Mouse (Mus musculus): ENCODE results near the gene Pdzd2. TPM values are rescaled to one million over a fixed set of nuclear protein-coding genes. Genes with fewer than 3 reads are reported as not detected.

Pdzd2 gene
- polyA plus RNA-seq, 1 experiment from 2014 or later, result 19.1 TPM

DNA sequence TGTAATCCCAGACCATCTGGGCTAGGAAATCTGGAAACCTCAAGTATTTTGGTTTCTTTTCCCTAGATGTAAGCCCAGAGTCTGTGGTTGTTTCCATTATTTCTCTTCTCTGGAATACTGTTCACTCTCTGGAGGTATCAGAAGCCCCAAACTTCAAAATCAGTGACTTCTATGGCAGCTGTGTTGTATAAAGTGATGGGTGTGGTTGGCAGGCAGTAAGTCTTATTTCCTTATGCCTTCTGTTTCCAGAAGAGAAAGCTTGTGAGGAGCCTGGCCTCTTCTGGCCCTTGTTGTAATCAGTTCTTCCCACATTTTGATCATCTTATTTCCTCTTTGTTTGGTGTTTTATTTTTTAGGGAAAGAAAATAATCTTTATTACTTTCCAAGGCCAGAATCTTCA lies 408.8 kb downstream of the Pdzd2 start:
- H3K9ac ChIP-seq (ENCODE audit: low read depth, low read length), result no peak overlapping the region
- no peak overlapping the region for H3K4me2 ChIP-seq (ENCODE audit: low read length)
- H3K27ac ChIP-seq, result no peak overlapping the region
- DNase-seq (ENCODE audit: low spot score), result no peak
- ATAC-seq (replicated peaks; ENCODE audit: low FRiP score, low read depth), result no peak
- TF ChIP-seq CTCF (IDR thresholded peaks at IDR 0.05; ENCODE audit: low read depth), result no peak
- H3K36me3 ChIP-seq (ENCODE audit: insufficient read depth, low read length), result no peaks in the 10 kb centered on the region
- no peaks in the 10 kb centered on the region for H3K9me3 ChIP-seq (replicated peaks; ENCODE audit: low read length)
- H3K4me3 ChIP-seq (replicated peaks; ENCODE audit: low read depth, low read length), result no peak overlapping the region
- no peaks in the 10 kb centered on the region for H3K27me3 ChIP-seq (ENCODE audit: insufficient read depth, low read length)
- H3K4me1 ChIP-seq (replicated peaks; ENCODE audit: insufficient read depth, low read length), result 0 out of 2 replicates have a peak, but pooled peaks cover 4% of the 10 kb centered on the region

DNA sequence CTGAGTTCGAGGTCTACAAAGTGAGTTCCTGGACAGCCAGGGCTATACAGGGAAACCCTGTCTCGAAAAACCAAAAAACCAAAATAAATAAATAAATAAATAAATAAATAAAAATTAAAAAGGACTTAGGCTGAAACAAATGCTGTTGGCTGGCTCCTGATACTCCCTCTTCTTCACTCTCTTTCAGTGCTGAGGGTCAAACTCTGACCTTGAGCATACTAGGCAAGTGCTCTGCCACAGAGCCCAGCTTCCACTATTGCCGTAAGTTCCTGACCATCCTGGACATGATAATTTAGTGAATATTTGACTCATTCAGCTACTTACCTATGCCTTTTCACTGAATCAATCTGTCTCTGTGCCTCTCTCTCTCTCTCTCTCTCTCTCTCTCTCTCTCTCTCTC lies 409.3 kb downstream of the Pdzd2 start:
- Histone ChIP-seq H3K9ac (ENCODE audit: low read depth, low read length) (no peak overlapping the region), H3K27me3 (ENCODE audit: insufficient read depth, low read length) (no peaks in the 10 kb centered on the region), H3K4me2 (ENCODE audit: low read length) (no peak overlapping the region), H3K4me3 (replicated peaks; ENCODE audit: low read depth, low read length) (no peak overlapping the region), H3K9me3 (replicated peaks; ENCODE audit: low read length) (no peaks in the 10 kb centered on the region), H3K27ac (no peak overlapping the region), H3K4me1 (replicated peaks; ENCODE audit: insufficient read depth, low read length) (0 out of 2 replicates have a peak, but pooled peaks cover 4% of the 10 kb centered on the region), H3K36me3 (ENCODE audit: insufficient read depth, low read length) (no peaks in the 10 kb centered on the region)
- 83% methylated on average over 3 of the region's 3 CpGs for WGBS
- no peak for TF ChIP-seq CTCF (IDR thresholded peaks at IDR 0.05; ENCODE audit: low read depth)
- ATAC-seq (replicated peaks; ENCODE audit: low FRiP score, low read depth), result no peak
- no peak for DNase-seq (ENCODE audit: low spot score)

DNA sequence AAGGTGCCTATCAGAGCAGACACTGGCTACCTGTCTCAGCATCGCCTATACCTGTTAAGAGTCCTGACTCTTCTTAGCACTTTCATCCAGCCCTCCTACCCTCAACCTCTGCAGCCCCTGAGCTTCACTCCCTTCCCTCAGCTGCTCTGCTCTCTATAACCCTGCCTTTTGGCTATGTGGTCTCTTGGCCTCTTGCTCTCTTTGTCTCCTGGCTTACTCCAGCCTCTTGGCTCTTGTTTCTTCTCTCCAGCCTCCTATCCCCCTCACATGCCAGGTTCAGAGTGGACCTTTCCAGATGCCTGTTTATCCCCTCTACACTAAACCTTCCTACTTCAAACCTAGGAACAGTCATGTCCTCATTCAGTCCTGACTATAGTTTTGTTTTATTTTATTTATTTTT lies 415.4 kb downstream of the Pdzd2 start:
- no peak for TF ChIP-seq CTCF (IDR thresholded peaks at IDR 0.05; ENCODE audit: low read depth)
- WGBS, result 80% methylated on average over 1 of the region's 1 CpGs
- DNase-seq (ENCODE audit: low spot score), result no peak

DNA sequence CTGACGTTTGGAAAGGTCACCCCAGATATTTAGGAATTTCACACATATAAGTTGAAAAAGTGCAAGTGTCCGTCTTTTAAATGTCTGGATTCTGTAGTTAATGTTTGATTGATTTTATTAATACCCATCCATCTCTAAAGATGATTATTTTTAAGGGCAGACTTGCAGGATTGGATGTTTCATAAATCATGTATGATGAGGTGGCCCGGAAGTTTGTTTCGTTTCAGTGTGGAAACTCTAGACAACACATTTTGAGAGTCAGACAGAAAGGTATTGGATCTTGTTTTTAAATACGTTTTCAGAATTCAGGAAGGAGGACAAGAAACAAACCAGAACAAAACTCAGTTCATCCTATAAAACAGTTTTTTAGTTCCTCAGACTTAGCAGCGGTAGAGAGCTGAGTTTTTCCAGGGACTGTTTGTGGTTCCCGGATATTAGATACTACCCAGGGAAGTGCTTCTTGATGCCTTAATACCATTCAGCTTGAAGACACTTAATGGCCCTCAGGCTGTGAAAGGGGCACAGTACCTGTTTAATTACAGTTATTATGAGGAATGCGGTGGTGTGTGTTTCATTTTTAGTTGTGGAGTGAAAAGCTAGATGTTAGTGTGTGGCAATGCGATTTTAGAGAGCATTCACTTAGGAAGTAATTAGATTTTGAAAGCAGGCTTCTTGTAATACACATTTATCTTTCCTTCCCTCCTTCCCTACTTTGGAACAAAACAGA lies 416.9 kb downstream of the Pdzd2 start:
- peak; percentile 44 for DNase-seq (ENCODE audit: low spot score)
- H3K4me2 ChIP-seq (ENCODE audit: low read length), result peak overlapping the region; percentile 81
- H3K27ac ChIP-seq, result 0 out of 2 replicates have a peak overlapping the region, but pooled peaks have one; percentile 98
- ATAC-seq (replicated peaks; ENCODE audit: low FRiP score, low read depth), result no peak
- 5% methylated on average over 9 of the region's 9 CpGs for WGBS
- H3K4me3 ChIP-seq (replicated peaks; ENCODE audit: low read depth, low read length), result peak overlapping the region; percentile 100
- no peaks in the 10 kb centered on the region for H3K9me3 ChIP-seq (replicated peaks; ENCODE audit: low read length)
- H3K36me3 ChIP-seq (ENCODE audit: insufficient read depth, low read length), result no peaks in the 10 kb centered on the region
- H3K4me1 ChIP-seq (replicated peaks; ENCODE audit: insufficient read depth, low read length), result peaks cover 7% of the 10 kb centered on the region
- no peak for TF ChIP-seq CTCF (IDR thresholded peaks at IDR 0.05; ENCODE audit: low read depth)
- peak overlapping the region; percentile 99 for H3K9ac ChIP-seq (ENCODE audit: low read depth, low read length)
- no peaks in the 10 kb centered on the region for H3K27me3 ChIP-seq (ENCODE audit: insufficient read depth, low read length)

More for the DNA sequence above, 415.4 kb downstream of the Pdzd2 start:
- Histone ChIP-seq H3K9me3 (replicated peaks; ENCODE audit: low read length) (no peaks in the 10 kb centered on the region), H3K27ac (no peak overlapping the region; the same call in 1 of the 2 replicates), H3K27me3 (ENCODE audit: insufficient read depth, low read length) (no peaks in the 10 kb centered on the region), H3K4me2 (ENCODE audit: low read length) (no peak overlapping the region), H3K9ac (ENCODE audit: low read depth, low read length) (no peak overlapping the region), H3K4me3 (replicated peaks; ENCODE audit: low read depth, low read length) (no peak overlapping the region), H3K4me1 (replicated peaks; ENCODE audit: insufficient read depth, low read length) (peaks cover 7% of the 10 kb centered on the region), H3K36me3 (ENCODE audit: insufficient read depth, low read length) (no peaks in the 10 kb centered on the region)
- no peak for ATAC-seq (replicated peaks; ENCODE audit: low FRiP score, low read depth)

DNA sequence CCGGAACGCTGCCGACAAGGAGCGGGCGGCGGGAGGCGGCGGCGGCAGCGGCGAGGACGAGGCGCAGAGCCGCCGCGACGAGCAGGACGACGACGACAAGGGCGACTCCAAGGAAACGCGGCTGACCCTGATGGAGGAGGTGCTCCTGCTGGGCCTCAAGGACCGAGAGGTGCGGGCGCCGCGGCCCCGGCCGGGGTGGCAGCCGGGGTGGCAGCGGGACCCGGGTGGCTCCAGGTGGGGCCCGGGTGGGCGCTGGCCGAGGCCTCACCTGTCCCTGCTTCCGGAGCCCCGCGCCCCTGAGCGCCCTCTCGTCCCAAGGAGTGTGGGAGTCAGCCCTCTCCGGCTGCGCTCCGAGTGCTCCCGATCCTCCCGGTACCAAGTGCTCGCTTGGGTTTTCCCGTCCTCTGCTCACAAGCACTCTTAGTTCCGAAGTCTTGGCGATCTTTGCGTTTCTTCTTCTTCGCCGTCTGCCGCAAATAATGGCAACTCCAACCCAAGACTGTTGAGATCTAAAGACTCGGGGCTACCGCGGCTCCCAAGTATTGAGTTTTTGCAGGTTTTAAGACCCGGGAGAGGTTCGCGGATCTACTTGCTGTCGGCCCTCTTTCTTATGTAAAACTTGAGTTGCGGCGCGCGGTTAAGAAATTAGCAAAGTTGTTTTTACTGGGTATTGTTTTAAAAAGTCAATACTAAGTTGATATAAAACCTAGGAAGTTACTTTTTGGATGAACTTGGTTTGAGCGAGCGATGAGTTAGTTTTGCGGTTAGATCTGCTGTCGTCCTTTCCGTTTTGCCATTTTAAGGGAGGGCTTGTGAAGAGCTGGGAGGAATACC lies 417.7 kb downstream of the Pdzd2 start, which contains the start of gene 1810049J17Rik:
1810049J17Rik (minus strand) TSS at position 112 of the 834 bp plus-strand sequence.
- TF ChIP-seq CTCF (IDR thresholded peaks at IDR 0.05; ENCODE audit: low read depth), result no peak
- Histone ChIP-seq H3K9me3 (replicated peaks; ENCODE audit: low read length) (no peaks in the 10 kb centered on the region), H3K9ac (ENCODE audit: low read depth, low read length) (peak within 1 kb of the TSS; percentile 99), H3K27ac (peak within 1 kb of the TSS; percentile 98), H3K4me3 (replicated peaks; ENCODE audit: low read depth, low read length) (peak within 1 kb of the TSS; percentile 100), H3K4me2 (ENCODE audit: low read length) (peak within 1 kb of the TSS; percentile 81), H3K36me3 (ENCODE audit: insufficient read depth, low read length) (no peaks in the 10 kb centered on the region), H3K4me1 (replicated peaks; ENCODE audit: insufficient read depth, low read length) (peaks cover 7% of the 10 kb centered on the region), H3K27me3 (ENCODE audit: insufficient read depth, low read length) (no peaks in the 10 kb centered on the region)
- peak; percentile 34 for ATAC-seq (replicated peaks; ENCODE audit: low FRiP score, low read depth)
- under 1% methylated on average over 67 of the region's 70 CpGs for WGBS
- DNase-seq (ENCODE audit: low spot score), result peak; percentile 57

DNA sequence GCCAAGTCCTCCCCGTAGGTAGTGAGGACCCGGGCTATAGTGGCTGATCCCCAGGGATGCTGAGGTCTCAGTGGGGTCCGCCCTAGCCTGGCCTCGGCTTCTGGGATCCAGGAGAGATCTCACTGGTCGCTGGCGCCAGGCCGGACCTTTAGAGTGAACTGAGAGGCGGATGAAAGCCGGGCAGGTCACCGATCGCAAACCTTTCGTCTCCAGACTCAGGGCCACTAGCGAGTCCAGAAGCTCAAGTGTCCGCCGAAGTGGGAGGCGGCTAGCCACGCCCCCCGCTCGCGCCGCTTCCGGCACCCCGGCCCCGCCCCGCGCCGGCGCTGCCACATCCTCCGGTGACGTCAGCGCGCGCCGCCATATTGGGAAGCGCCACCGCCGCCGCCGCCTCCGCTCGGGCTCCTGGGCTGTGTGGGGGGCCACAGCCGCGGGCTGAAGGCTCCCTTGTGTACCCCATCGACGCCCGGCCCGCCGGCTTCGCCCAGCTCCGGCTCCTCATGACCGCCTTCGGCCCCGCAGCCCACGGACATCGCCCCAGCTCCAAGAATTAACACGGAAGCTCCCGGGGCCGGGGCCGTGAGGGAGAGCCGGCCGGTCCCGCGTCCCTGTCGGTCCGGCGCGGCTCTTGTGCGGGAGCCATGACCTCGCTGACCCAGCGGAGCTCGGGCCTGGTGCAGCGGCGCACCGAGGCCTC lies 418.5 kb downstream of the Pdzd2 start, which contains the start of gene Golph3:
Golph3 (plus strand) TSS at position 360 of the 697 bp plus-strand sequence.
- no peak for TF ChIP-seq CTCF (IDR thresholded peaks at IDR 0.05; ENCODE audit: low read depth)
- peak within 1 kb of the TSS; percentile 98 for H3K27ac ChIP-seq
- ATAC-seq (replicated peaks; ENCODE audit: low FRiP score, low read depth), result peak; percentile 94
- 1% methylated on average over 55 of the region's 74 CpGs for WGBS
- H3K4me2 ChIP-seq (ENCODE audit: low read length), result peak within 1 kb of the TSS; percentile 81
- peak; percentile 97 for DNase-seq (ENCODE audit: low spot score)
- H3K9ac ChIP-seq (ENCODE audit: low read depth, low read length), result peak within 1 kb of the TSS; percentile 99
- peaks cover 7% of the 10 kb centered on the region for H3K4me1 ChIP-seq (replicated peaks; ENCODE audit: insufficient read depth, low read length)
- no peaks in the 10 kb centered on the region for H3K36me3 ChIP-seq (ENCODE audit: insufficient read depth, low read length)
- H3K27me3 ChIP-seq (ENCODE audit: insufficient read depth, low read length), result no peaks in the 10 kb centered on the region
- H3K4me3 ChIP-seq (replicated peaks; ENCODE audit: low read depth, low read length), result peak within 1 kb of the TSS; percentile 100
- H3K9me3 ChIP-seq (replicated peaks; ENCODE audit: low read length), result no peaks in the 10 kb centered on the region
